Comparison of ENCODE assay signal across 12 mouse cellular contexts in the genomic region with DNA sequence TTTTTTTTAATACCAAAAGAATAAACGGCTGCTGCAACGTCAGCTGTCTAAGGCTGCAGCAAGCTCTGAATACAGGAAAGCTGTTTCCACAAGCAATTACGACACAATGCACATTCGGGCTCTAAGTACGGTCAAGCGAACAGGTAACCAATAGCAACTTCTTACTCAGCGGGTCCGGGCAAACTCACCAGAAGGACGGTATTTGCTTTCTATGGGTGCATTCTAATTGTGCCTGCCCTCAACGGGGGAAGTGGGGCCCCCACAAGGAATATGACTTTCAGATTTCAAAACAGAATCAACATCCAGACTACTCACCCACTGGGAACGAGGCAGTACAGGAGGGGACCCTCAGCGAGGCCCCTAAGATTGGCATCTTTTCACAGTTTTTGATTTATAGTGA.
A peak's percentile ranks its signal among the peaks of the same experiment; 100 is the strongest.
DNase-seq lines count a peak whose midpoint lies in the region; ATAC-seq lines count a peak whose summit lies in the region.
"Had no signal": no experiment of that assay in that cellular context is flagged by ENCODE, and none has a peak within 500 bp of the region (broad histone marks: within the 10 kb centered on the region; RNA-seq: fewer than 3 reads in every experiment).

No protein-coding gene starts in this region.

- 67% methylated on average over 12 of the region's 12 CpGs for WGBS in stomach, embryonic 16.5 days

- no peak overlapping the region for H3K27ac ChIP-seq in stomach, embryonic 16.5 days (ENCODE audit: low read length)

- no peak for ATAC-seq in stomach, embryonic 16.5 days (ENCODE audit: insufficient read depth, low FRiP score)

- no peaks in the 10 kb centered on the region for H3K4me1 ChIP-seq in stomach, embryonic 16.5 days (ENCODE audit: control insufficient read depth, insufficient read depth, low read length)

- no peak overlapping the region for H3K9ac ChIP-seq in stomach, embryonic 16.5 days (ENCODE audit: low read length)

- no peaks in the 10 kb centered on the region for H3K9me3 ChIP-seq in stomach, embryonic 16.5 days (replicated peaks; ENCODE audit: control insufficient read depth, low read length)

- H3K36me3 ChIP-seq in stomach, embryonic 16.5 days (ENCODE audit: control insufficient read depth, insufficient read depth, low read length) = no peaks in the 10 kb centered on the region

- no peaks in the 10 kb centered on the region for H3K27me3 ChIP-seq in stomach, embryonic 16.5 days (ENCODE audit: control insufficient read depth, insufficient read depth, low read length)

- H3K4me3 ChIP-seq in stomach, embryonic 16.5 days (replicated peaks; ENCODE audit: low read length) = no peak overlapping the region

- peak overlapping the region; percentile 25; the same call in 1 of the 2 replicates for H3K4me2 ChIP-seq in stomach, embryonic 16.5 days (ENCODE audit: low read depth, low read length)

- peak; percentile 26 to 31 for DNase-seq in cerebellum, postnatal 10 days
- DNase-seq in cerebellum, adult 8-10 months = no peak
- peak; percentile 13 for DNase-seq in right cerebral cortex, postnatal 25 days
- no peak for DNase-seq in right cerebral cortex, postnatal 14 days
- peak; percentile 18 to 41 for DNase-seq in layer of hippocampus, postnatal 14 days (ENCODE audit: low spot score in 2 of 2)
- no peak for DNase-seq in kidney, postnatal 36 days
- DNase-seq in spleen, adult 18-20 months = no peak
- DNase-seq: adrenal gland, adult 8-10 months; cerebellum, adult 9-11 months; kidney, adult 9 months; lung, postnatal 10 days had no signal

Comparison
In these comparisons a context has a peak if more than half of its experiments do, and no peak if none do; other contexts are left out.
1. DNase-seq: peak in cerebellum, postnatal 10 days (2 of 2), right cerebral cortex, postnatal 25 days (single experiment) and layer of hippocampus, postnatal 14 days (2 of 2); none in cerebellum, adult 8-10 months (single experiment), right cerebral cortex, postnatal 14 days (single experiment), kidney, postnatal 36 days (0 of 2) and spleen, adult 18-20 months (0 of 2).